In genomic region chr10:99713129-99713528, GRCm38 (mm10) we compare ENCODE assay signal across 19 mouse cellular contexts. TPM values are rescaled to one million over a fixed set of nuclear protein-coding genes. Genes with fewer than 3 reads are reported as not detected.
"Had no signal": no experiment of that assay in that cellular context is flagged by ENCODE, and none has a peak within 500 bp of the region (broad histone marks: within the 10 kb centered on the region; RNA-seq: fewer than 3 reads in every experiment).

No protein-coding gene starts in this region.

- H3K9ac ChIP-seq: limb, embryonic 13.5 days; liver, embryonic 14.5 days; neural tube, embryonic 13.5 days; stomach, embryonic 15.5 days had no signal

- H3K36me3 ChIP-seq: limb, embryonic 13.5 days; neural tube, embryonic 13.5 days; stomach, embryonic 15.5 days had no signal

- H3K27me3 ChIP-seq: limb, embryonic 13.5 days; neural tube, embryonic 13.5 days; stomach, embryonic 15.5 days had no signal

- H3K4me3 ChIP-seq: layer of hippocampus, adult 2 months; limb, embryonic 13.5 days; neural tube, embryonic 13.5 days; stomach, embryonic 15.5 days had no signal

- ATAC-seq: midbrain, embryonic 16.5 days had no signal

- H3K9me3 ChIP-seq: limb, embryonic 13.5 days; neural tube, embryonic 13.5 days; stomach, embryonic 15.5 days had no signal

- H3K27ac ChIP-seq: kidney, postnatal 0 days; layer of hippocampus, adult 2 months; limb, embryonic 13.5 days; liver, embryonic 14.5 days; neural tube, embryonic 13.5 days; stomach, embryonic 15.5 days had no signal

- H3K4me2 ChIP-seq: limb, embryonic 13.5 days; neural tube, embryonic 13.5 days; stomach, embryonic 15.5 days had no signal

- DNase-seq: kidney, adult 9 months; kidney, postnatal 36 days; left cerebral cortex, postnatal 4 days; lung, adult 18-20 months; lung, postnatal 10 days; lung, postnatal 4 days; retina, postnatal 1 day; right cerebral cortex, postnatal 4 days; spleen, adult 18-20 months; thymus, postnatal 36 days had no signal

- H3K4me1 ChIP-seq: limb, embryonic 13.5 days; neural tube, embryonic 13.5 days; stomach, embryonic 15.5 days had no signal

RNA-seq across cellular contexts. Expression of gene Csl, which starts 46.3 kb away (rescaled TPM):
- total RNA-seq: liver, adult 2 months; megakaryocyte-erythroid progenitor cell, adult 5-6 weeks had no signal
- polyA plus RNA-seq: limb, embryonic 13.5 days had no signal
